Comparison of ENCODE assay signal across 24 mouse cellular contexts in the genomic region with DNA sequence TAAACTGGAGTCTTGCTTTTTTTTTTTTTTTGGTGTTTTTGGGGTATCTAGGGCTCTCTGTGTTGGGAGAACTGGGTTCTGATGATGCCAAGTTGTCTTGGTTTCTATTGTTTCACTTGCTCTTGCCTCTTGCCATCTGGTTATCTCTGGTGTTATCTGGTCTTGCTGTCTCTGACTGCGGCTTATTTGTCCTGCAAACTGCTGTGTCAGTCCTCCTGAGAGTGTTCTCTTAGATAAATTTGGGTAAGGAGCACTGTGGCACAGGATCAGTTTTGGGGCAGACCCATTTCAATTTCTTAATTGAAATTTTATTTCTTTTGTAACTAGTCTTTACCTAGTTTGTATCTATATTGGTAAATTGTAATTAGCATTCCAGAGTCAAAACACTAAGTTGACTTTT.
"Had no signal": no experiment of that assay in that cellular context is flagged by ENCODE, and none has a peak within 500 bp of the region (broad histone marks: within the 10 kb centered on the region; RNA-seq: fewer than 3 reads in every experiment).

No protein-coding gene starts in this region.

- H3K9ac ChIP-seq: hindbrain, embryonic 12.5 days; hindbrain, embryonic 14.5 days; intestine, embryonic 15.5 days; limb, embryonic 12.5 days; liver, embryonic 15.5 days had no signal

- H3K27me3 ChIP-seq: hindbrain, embryonic 12.5 days; intestine, embryonic 15.5 days; limb, embryonic 12.5 days; liver, embryonic 15.5 days had no signal

- H3K36me3 ChIP-seq: heart, embryonic 10.5 days; hindbrain, embryonic 10.5 days; hindbrain, embryonic 12.5 days; intestine, embryonic 15.5 days; limb, embryonic 10.5 days; limb, embryonic 12.5 days; liver, embryonic 15.5 days had no signal

- H3K4me1 ChIP-seq: heart, embryonic 10.5 days; hindbrain, embryonic 10.5 days; hindbrain, embryonic 12.5 days; intestine, embryonic 15.5 days; limb, embryonic 10.5 days; limb, embryonic 12.5 days; liver, embryonic 15.5 days had no signal

- H3K4me3 ChIP-seq: gastrocnemius, adult 2 months; heart, embryonic 10.5 days; hindbrain, embryonic 10.5 days; hindbrain, embryonic 12.5 days; intestine, embryonic 15.5 days; layer of hippocampus, adult 2 months; left cerebral cortex, adult 2 months; limb, embryonic 10.5 days; limb, embryonic 12.5 days; liver, embryonic 15.5 days had no signal

- H3K27ac ChIP-seq: gastrocnemius, adult 2 months; heart, embryonic 10.5 days; hindbrain, embryonic 10.5 days; hindbrain, embryonic 12.5 days; hindbrain, embryonic 14.5 days; intestine, embryonic 15.5 days; layer of hippocampus, adult 2 months; left cerebral cortex, adult 2 months; limb, embryonic 10.5 days; limb, embryonic 12.5 days; liver, embryonic 15.5 days had no signal

- H3K9me3 ChIP-seq: heart, embryonic 10.5 days; hindbrain, embryonic 10.5 days; hindbrain, embryonic 12.5 days; intestine, embryonic 15.5 days; limb, embryonic 10.5 days; limb, embryonic 12.5 days; liver, embryonic 15.5 days had no signal

- ATAC-seq: hindbrain, embryonic 16.5 days; inflammation-experienced regulatory T-cells, adult 6 months; intestine, embryonic 15.5 days; intestine, postnatal 0 days had no signal

- H3K4me2 ChIP-seq: hindbrain, embryonic 12.5 days; hindbrain, embryonic 14.5 days; intestine, embryonic 15.5 days; limb, embryonic 12.5 days; liver, embryonic 15.5 days had no signal

- DNase-seq: gastrocnemius, adult 2 months; gastrocnemius, postnatal 10 days; gastrocnemius, postnatal 25 days; heart, adult 18-20 months; heart, postnatal 14 days; heart, postnatal 36 days; kidney, adult 18-20 months; kidney, adult 8-10 months; kidney, postnatal 10 days; kidney, postnatal 25 days; kidney, postnatal 4 days had no signal
